Mouse (Mus musculus) spleen, postnatal 36 days (tissue): ENCODE data around the gene Mrpl54.
A peak's percentile ranks its signal among the peaks of the same experiment; 100 is the strongest.
"Not testable (repeated sequence)": the region's sequence is repeated elsewhere in the genome, so short reads cannot be mapped to it uniquely, and the experiment has no call there.

Experiments
- DNase-seq, 2 experiments: peaks; one replicate each; pipeline ENCODE4 v3.0.0; 2022; ENCODE audit warnings: low spot score in 2 of 2, mixed read lengths in 1 of 2

Mrpl54 gene

DNA sequence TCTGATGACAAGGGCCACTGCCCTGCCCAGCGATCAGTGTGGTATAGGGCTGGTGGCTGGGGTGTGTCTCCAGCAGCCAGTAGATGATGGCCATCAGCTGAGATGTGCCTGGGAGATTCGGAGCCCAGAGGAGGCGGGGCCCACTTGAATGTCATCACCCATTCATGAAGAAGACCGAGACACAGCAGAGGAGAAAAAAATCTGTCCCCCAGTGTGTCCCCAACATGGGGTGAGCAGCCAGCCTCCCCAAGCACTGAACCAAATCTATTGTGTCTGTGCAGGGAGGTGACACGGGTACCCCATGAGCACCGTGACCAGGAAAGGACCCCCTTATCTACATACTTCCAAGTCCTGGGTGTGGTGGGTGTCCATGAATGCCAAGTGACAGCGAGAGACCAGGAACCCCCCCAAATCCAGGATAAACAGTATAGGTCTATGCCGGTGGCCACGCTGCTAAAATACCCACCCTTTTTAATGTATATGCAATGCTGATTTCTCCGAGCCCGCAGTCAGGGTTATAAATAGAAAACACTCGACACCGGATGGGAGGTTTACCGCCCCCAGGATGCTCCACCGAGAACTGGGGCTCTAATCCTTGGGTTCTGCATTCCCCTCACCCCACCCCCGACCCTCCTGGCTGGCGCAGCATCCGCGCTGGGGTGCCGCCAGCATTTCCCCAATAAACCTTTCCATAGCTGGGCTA is 36.8 kb downstream of the Mrpl54 start:
- DNase-seq: no peak

DNA sequence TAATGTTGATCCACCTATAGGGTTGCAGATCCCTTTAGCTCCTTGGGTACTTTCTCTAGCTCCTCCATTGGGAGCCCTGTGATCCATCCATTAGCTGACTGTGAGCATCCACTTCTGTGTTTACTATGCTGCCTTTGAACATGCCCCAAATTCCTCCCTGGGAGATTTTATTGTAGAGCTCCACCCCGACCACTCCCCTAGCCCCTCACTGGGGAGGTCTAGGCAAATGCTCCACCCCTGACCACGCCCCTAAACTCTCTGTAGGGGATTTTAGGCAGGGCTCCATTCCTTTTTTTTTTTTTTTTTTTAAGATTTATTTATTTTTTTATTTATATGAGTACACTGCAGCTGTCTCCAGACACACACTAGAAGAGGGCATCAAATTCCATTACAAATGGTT is 43.0 kb downstream of the Mrpl54 start:
- not testable (repeated sequence) for DNase-seq

DNA sequence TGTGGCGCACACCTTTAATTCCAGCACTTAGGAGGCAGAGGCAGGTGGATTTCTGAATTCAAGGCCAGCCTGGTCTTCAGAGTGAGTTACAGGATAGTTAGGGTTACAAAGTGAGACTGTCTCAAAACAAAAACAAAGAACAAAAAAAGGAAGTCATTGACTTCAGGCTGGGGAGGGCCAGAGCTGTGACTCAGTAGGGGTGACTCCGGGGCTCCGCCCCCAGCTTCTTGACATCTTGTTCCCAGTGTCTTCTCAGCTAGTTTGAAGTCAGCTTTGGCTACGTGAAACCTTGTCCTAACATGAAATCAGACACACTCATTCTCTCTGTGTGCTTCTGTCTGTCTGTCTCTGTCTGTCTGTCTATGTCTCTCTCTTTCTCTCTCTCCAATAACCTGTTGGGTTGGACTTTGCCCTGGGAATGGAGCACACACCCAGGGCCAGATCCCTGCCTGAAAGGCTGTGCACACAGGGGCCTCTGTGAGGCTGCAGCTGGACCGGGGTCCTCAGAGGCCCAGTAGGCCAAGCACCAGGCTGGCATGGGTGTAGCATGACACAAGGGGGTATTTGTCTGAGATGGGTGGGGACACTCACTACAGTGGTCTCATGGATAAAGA is 45.2 kb downstream of the Mrpl54 start:
- DNase-seq: peak; percentile 21 to 35

DNA sequence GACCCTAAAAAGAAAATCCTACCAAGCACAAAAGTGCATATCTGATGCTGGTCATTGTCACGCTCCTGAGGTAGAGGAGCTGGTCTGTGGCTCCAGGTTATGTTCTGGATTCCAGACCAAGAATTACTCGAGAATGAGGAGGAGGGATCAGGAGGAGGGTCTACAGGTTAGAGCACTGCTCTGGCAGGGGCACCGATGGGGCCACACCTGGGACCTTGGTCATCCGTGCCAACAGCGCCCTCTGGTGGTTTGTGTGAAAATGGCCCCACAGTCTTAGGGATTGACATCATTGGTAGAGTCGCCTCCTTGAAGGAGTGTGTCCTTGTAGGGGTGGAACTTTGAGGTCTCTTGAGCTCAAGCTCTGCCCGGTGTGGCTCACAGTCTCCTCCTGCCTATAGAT is 48.8 kb downstream of the Mrpl54 start:
- DNase-seq: peak; percentile 65 to 68

DNA sequence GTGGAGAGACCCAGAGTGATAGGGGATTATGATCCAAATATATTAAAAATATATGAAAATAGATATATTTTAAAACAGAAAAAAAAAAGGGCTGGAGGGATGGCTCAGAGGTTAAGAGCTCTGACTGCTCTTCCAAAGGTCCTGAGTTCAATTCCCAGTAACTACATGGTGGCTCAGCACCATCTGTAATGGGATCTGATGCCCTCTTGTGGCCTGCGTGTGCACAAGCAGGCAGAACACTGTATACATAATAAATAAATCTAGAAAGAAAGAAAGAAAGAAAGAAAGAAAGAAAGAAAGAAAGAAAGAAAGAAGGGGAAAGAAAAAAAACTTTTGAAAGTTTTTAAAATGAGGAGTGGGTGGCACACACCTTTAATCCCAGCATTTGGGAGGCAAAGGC is 49.5 kb downstream of the Mrpl54 start:
- DNase-seq: not testable (repeated sequence)

DNA sequence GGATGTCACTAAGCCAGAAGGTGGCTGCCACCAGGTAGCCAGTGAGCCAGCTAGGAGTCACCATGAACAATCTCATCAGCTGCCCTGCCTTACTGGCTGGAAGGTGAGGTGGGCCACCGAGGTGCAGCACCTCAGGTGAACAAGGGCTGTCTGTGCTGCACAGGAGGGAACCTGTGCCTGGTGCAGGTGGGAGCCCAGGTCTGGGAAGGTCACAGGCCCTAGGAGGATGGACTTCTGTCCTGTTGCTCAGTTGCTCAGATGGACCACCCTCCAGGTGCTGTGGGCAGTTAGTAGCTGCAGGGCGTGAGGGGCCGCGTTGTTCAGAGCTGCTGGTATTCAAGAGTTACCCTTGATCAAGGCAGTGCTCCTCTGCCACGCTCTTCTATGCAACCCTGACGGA is 49.9 kb downstream of the Mrpl54 start:
- DNase-seq: no peak

DNA sequence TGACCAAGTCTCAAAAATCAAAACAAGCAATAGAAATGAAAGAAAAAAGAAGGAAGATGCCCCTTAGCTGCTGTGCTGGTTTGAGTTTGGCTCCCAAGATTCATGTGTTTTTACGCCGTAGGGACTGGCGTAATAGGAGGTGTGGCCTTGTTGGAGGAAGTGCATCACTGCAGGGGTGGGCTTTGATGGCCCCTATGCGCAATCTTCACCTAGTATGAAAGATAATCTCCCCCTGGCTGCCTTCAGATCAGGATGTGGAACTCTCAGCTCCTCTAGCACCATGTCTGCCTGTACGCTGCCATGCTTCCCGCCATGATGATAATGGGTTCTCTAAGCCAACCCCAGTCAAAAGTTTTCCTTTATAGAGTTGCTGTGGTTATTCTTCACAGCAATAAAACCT is 50.5 kb downstream of the Mrpl54 start:
- no peak for DNase-seq
